Mouse (Mus musculus) heart, embryonic 16.5 days (tissue): ENCODE measurements around the gene Itgb7. TPM values are rescaled to one million over a fixed set of nuclear protein-coding genes. Genes with fewer than 3 reads are reported as not detected.

ENCODE experiments used
- ATAC-seq: fragments of 200-750 bp; cut with Nextera tagmentation; replicated peaks from 2 replicates; pipeline ENCODE4 v1.8.0; 2017; ENCODE audit warnings: moderate number of reproducible peaks; ENCODE audit not compliant: insufficient read depth, low FRiP score; ENCODE audit errors: extremely low read depth
- H3K27ac ChIP-seq: fragments of 300-500 bp; sonication (generic); 2 replicates; pipeline ENCODE4 v1.5.1; 2014; ENCODE audit warnings: mild to moderate bottlenecking, low read length, control low read depth, moderate library complexity
- H3K27me3 ChIP-seq: fragments of 300-500 bp; sonication (generic); 2 replicates; pipeline ENCODE4 v1.6.1; 2014; ENCODE audit warnings: low read length, mixed read lengths; ENCODE audit not compliant: control insufficient read depth, insufficient read depth
- H3K36me3 ChIP-seq: fragments of 300-500 bp; sonication (generic); 2 replicates; pipeline ENCODE4 v1.6.1; 2014; ENCODE audit not compliant: control insufficient read depth, insufficient read depth
- H3K4me1 ChIP-seq: fragments of 300-500 bp; sonication (generic); 2 replicates; pipeline ENCODE4 v1.6.1; 2014; ENCODE audit warnings: low read length, mixed read lengths; ENCODE audit not compliant: control insufficient read depth, insufficient read depth
- H3K4me2 ChIP-seq: fragments of 300-500 bp; sonication (generic); 2 replicates; pipeline ENCODE4 v1.6.1; 2014; ENCODE audit warnings: low read depth, mild to moderate bottlenecking, control low read depth, low read length
- H3K4me3 ChIP-seq: fragments of 300-500 bp; sonication (generic); 2 replicates; pipeline ENCODE4 v1.5.1; 2014; ENCODE audit warnings: mild to moderate bottlenecking, control low read depth, low read length
- H3K9ac ChIP-seq: fragments of 300-500 bp; sonication (generic); 2 replicates; pipeline ENCODE4 v1.6.1; 2014; ENCODE audit warnings: low read length, control low read depth
- H3K9me3 ChIP-seq: fragments of 300-500 bp; sonication (generic); replicated peaks from 2 replicates; pipeline ENCODE4 v1.6.1; 2016; ENCODE audit warnings: low read length; ENCODE audit not compliant: control insufficient read depth
- WGBS: fragments of 180-500 bp; shearing (Covaris S2); extraction: QIAGEN DNeasy Blood & Tissue Kit; methylation state at CpG from one replicate; pipeline ENCODE4 v1.1.7; 2014; 5-methylcytosine and 5-hydroxymethylcytosine counted together
- polyA plus RNA-seq: library from polyadenylated mRNA; unstranded; fragments of >200 nt; fragmentation: Nextera tagmentation; extraction: Ambion mirVana; gene quantifications from 2 replicates; pipeline ENCODE4 v1.2.1, GENCODE M21; 2015

The Itgb7 gene
- polyA plus RNA-seq, 1 experiment from 2014 or later, result 6.9 TPM

- Histone ChIP-seq H3K9me3 (no peaks in the 10 kb centered on the region), H3K4me3 (no peak overlapping the region), H3K4me2 (no peak overlapping the region), H3K27ac (no peak overlapping the region), H3K9ac (no peak overlapping the region), H3K27me3 (0 out of 2 replicates have a peak, but pooled peaks cover 2% of the 10 kb centered on the region), H3K36me3 (no peaks in the 10 kb centered on the region), H3K4me1 (peaks cover 2% of the 10 kb centered on the region; the same call in 1 of the 2 replicates)
- WGBS, result 79% methylated on average over 5 of the region's 5 CpGs
- no peak for ATAC-seq
These were observed 33.8 kb upstream of the Itgb7 start for GRCm38 (mm10) chr15:102265548-102265947.

- Histone ChIP-seq H3K4me2 (no peak overlapping the region), H3K4me3 (no peak overlapping the region), H3K27me3 (peaks cover 9% of the 10 kb centered on the region), H3K27ac (no peak overlapping the region), H3K9ac (no peak overlapping the region), H3K36me3 (no peaks in the 10 kb centered on the region), H3K4me1 (peaks cover 2% of the 10 kb centered on the region; the same call in 1 of the 2 replicates), H3K9me3 (no peaks in the 10 kb centered on the region)
- no peak for ATAC-seq
- WGBS, result 58% methylated on average over 2 of the region's 2 CpGs
These were observed 31.3 kb upstream of the Itgb7 start for GRCm38 (mm10) chr15:102263037-102263436.

- 42% methylated on average over 7 of the region's 7 CpGs for WGBS
- Histone ChIP-seq H3K4me2 (no peak overlapping the region), H3K9ac (no peak overlapping the region), H3K27ac (no peak overlapping the region), H3K9me3 (no peaks in the 10 kb centered on the region), H3K36me3 (no peaks in the 10 kb centered on the region), H3K4me3 (no peak overlapping the region), H3K27me3 (peaks cover 13% of the 10 kb centered on the region), H3K4me1 (peaks cover 6% of the 10 kb centered on the region)
- no peak; the same call in 1 of the 2 replicates for ATAC-seq
These were observed 30.8 kb upstream of the Itgb7 start for GRCm38 (mm10) chr15:102262582-102262981.

- Histone ChIP-seq H3K27me3 (peaks cover 44% of the 10 kb centered on the region), H3K4me2 (no peak overlapping the region), H3K4me3 (no peak overlapping the region), H3K9ac (no peak overlapping the region), H3K36me3 (no peaks in the 10 kb centered on the region), H3K4me1 (peaks cover 8% of the 10 kb centered on the region), H3K27ac (no peak overlapping the region), H3K9me3 (no peaks in the 10 kb centered on the region)
- no peak for ATAC-seq
- WGBS, result 22% methylated on average over 11 of the region's 11 CpGs
These were observed 27.0 kb upstream of the Itgb7 start for GRCm38 (mm10) chr15:102258581-102259253.

GRCm38 (mm10) chr15:102258076-102258470 is 26.3 kb upstream of the Itgb7 start:
- Histone ChIP-seq H3K4me3 (no peak overlapping the region), H3K27ac (peak overlapping the region; percentile 14; the same call in 1 of the 2 replicates), H3K36me3 (no peaks in the 10 kb centered on the region), H3K27me3 (peaks cover 44% of the 10 kb centered on the region), H3K9ac (no peak overlapping the region), H3K4me1 (peaks cover 8% of the 10 kb centered on the region), H3K4me2 (peak overlapping the region; percentile 76), H3K9me3 (no peaks in the 10 kb centered on the region)
- 16% methylated on average over 12 of the region's 12 CpGs for WGBS
- no peak for ATAC-seq

GRCm38 (mm10) chr15:102257202-102258075 is 25.7 kb upstream of the Itgb7 start, which contains the start of gene Rarg:
TSS of gene Rarg (minus strand) at chr15:102257517.
- Histone ChIP-seq H3K4me3 (peak within 1 kb of the TSS; percentile 66), H3K9ac (peak within 1 kb of the TSS; percentile 74), H3K9me3 (no peaks in the 10 kb centered on the region), H3K27me3 (peaks cover 49% of the 10 kb centered on the region), H3K4me2 (peak within 1 kb of the TSS; percentile 76), H3K36me3 (no peaks in the 10 kb centered on the region), H3K27ac (peak within 1 kb of the TSS; percentile 55), H3K4me1 (peaks cover 8% of the 10 kb centered on the region)
- 2% methylated on average over 37 of the region's 46 CpGs for WGBS
- peak; percentile 62 for ATAC-seq

GRCm38 (mm10) chr15:102256431-102257201 is 24.9 kb upstream of the Itgb7 start:
- Histone ChIP-seq H3K4me2 (peak overlapping the region; percentile 76), H3K27ac (peak overlapping the region; percentile 55), H3K27me3 (peaks cover 52% of the 10 kb centered on the region), H3K9me3 (no peaks in the 10 kb centered on the region), H3K4me1 (peaks cover 8% of the 10 kb centered on the region), H3K4me3 (peak overlapping the region; percentile 66), H3K36me3 (no peaks in the 10 kb centered on the region), H3K9ac (peak overlapping the region; percentile 74)
- no peak for ATAC-seq
- 10% methylated on average over 22 of the region's 22 CpGs for WGBS

GRCm38 (mm10) chr15:102255547-102256255 is 24.0 kb upstream of the Itgb7 start:
- Histone ChIP-seq H3K9me3 (no peaks in the 10 kb centered on the region), H3K4me3 (0 out of 2 replicates have a peak overlapping the region, but pooled peaks have one; percentile 1), H3K27me3 (peaks cover 54% of the 10 kb centered on the region), H3K36me3 (no peaks in the 10 kb centered on the region), H3K9ac (no peak overlapping the region), H3K27ac (no peak overlapping the region), H3K4me2 (peak overlapping the region; percentile 29), H3K4me1 (peaks cover 8% of the 10 kb centered on the region)
- no peak; the same call in 1 of the 2 replicates for ATAC-seq
- WGBS, result 41% methylated on average over 14 of the region's 14 CpGs
